Mouse (Mus musculus): Measurements from ENCODE around the gene Pla2g2d. TPM values are rescaled to one million over a fixed set of nuclear protein-coding genes. Genes with fewer than 3 reads are reported as not detected.

Pla2g2d gene
- polyA plus RNA-seq, 1 experiment from 2014 or later = 0.08 TPM

DNA sequence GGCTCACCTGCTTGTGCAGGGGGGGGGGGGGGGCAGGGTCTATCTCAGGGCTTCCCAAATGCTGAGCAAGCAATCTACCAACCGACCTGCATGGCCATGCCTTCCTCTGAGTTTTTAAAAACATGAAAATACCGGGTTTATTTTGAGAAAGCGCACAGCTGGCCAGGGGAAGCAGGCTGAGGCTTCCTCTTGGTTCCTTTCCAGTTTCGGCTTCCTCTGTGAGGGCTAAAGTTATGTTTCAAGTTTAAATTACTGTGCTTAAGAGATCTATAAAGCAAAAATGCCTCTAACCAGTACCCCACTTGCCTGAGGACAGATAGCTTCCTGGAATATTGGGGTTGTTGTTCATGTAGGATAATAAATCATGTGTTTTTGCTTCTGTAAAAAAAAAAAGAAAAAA is 10.6 kb downstream of the Pla2g2d start:
- H3K9ac ChIP-seq = no peak overlapping the region
- ATAC-seq = no peak
- 79% methylated on average over 4 of the region's 4 CpGs for WGBS
- no peaks in the 10 kb centered on the region for H3K9me3 ChIP-seq (replicated peaks)
- no peak overlapping the region for H3K4me2 ChIP-seq
- H3K27ac ChIP-seq = no peak overlapping the region
- no peaks in the 10 kb centered on the region for H3K27me3 ChIP-seq
- no peak overlapping the region for H3K4me3 ChIP-seq
- H3K36me3 ChIP-seq (ENCODE audit: poor library complexity, severe bottlenecking) = no peaks in the 10 kb centered on the region
- no peaks in the 10 kb centered on the region for H3K4me1 ChIP-seq

DNA sequence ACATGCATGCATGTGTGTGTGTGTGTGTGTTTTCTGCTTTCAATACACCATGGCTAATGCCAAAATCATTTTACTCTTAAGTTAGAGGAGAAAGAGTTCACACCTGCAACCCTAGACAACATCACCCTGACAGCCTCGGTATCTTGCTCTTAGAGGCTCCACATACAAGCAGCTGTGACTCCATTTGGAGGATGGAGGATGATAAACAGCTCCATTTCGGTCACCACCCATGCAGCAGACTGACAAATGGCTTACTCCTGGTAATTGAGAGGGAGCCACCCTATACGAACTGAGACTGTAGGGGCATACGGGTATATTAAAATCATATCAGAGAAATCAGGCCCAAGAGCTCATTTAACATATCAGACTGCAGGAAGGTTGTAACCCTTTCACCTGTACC is 12.8 kb downstream of the Pla2g2d start:
- H3K27ac ChIP-seq = no peak overlapping the region
- 78% methylated on average over 4 of the region's 4 CpGs for WGBS
- no peaks in the 10 kb centered on the region for H3K9me3 ChIP-seq (replicated peaks)
- no peak overlapping the region for H3K9ac ChIP-seq
- H3K36me3 ChIP-seq (ENCODE audit: poor library complexity, severe bottlenecking) = no peaks in the 10 kb centered on the region
- no peak overlapping the region for H3K4me3 ChIP-seq
- H3K4me2 ChIP-seq = no peak overlapping the region
- H3K4me1 ChIP-seq = no peaks in the 10 kb centered on the region
- ATAC-seq = no peak
- no peaks in the 10 kb centered on the region for H3K27me3 ChIP-seq

DNA sequence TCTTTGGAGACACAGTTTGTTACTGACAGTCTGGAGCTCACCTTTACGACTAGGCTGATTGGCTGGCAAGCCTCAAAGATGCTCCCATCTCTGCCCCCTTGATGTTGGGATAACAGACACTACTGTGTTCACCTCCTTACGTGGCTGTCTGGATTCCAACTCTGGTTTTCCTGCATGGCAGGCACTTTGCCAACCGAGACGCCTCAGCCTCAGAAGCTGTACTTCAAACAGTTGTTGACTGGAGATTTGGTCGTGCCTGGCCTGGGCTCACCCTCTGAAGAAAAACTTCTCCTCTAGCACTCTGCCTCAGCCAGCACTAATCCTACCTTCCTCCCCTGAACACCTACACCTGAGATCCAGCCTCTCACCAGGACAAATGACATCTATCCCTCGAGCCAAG is 15.9 kb downstream of the Pla2g2d start:
- H3K9me3 ChIP-seq (replicated peaks) = no peaks in the 10 kb centered on the region
- 78% methylated on average over 6 of the region's 6 CpGs for WGBS
- no peaks in the 10 kb centered on the region for H3K27me3 ChIP-seq
- no peak overlapping the region for H3K9ac ChIP-seq
- H3K27ac ChIP-seq = no peak overlapping the region
- no peaks in the 10 kb centered on the region for H3K36me3 ChIP-seq (ENCODE audit: poor library complexity, severe bottlenecking)
- H3K4me1 ChIP-seq = no peaks in the 10 kb centered on the region
- ATAC-seq = no peak
- no peak overlapping the region for H3K4me2 ChIP-seq
- H3K4me3 ChIP-seq = no peak overlapping the region

DNA sequence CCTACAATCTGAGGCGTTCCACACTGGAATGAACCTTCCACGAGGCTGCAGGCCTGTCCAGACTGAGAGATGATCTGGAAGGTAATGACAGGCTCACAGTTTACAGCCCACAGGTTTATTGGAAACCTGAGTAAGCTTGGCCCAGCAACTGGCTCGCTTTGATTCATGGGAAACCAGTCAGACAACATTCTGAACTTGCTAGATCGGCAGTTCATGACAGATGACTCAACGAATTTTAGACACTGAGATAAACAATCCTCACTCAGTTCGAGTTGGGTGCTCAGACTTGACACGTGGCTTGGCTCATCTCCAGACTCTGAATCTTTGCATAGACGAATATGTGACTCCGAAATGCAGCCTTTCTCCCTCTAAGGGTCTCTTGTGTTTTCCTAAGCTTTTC is 17.1 kb downstream of the Pla2g2d start:
- Histone ChIP-seq H3K36me3 (ENCODE audit: poor library complexity, severe bottlenecking) (no peaks in the 10 kb centered on the region), H3K27me3 (no peaks in the 10 kb centered on the region), H3K4me1 (no peaks in the 10 kb centered on the region), H3K4me2 (no peak overlapping the region), H3K9me3 (replicated peaks) (no peaks in the 10 kb centered on the region), H3K4me3 (no peak overlapping the region), H3K9ac (no peak overlapping the region), H3K27ac (no peak overlapping the region)
- WGBS = 76% methylated on average over 9 of the region's 9 CpGs
- ATAC-seq = no peak

DNA sequence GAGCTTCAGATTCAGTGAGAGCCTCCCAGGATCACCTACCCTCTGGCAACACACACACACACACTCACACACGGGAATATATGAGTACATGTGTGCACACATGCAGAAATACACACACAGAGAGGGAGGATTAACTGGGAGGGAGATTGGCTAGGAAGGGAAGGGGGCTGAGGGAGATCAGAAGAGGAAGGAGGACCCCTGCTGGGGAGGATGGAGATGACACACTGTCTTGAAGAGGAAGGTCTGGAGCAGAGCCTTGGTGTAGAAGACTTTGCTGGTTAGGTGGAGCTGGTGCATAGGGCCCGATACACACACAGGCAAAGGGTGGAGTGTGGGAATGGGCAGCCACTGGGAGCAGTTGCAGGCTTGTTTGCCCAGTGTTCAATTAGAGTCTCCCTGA is 17.7 kb downstream of the Pla2g2d start:
- Histone ChIP-seq H3K36me3 (ENCODE audit: poor library complexity, severe bottlenecking) (no peaks in the 10 kb centered on the region), H3K9ac (no peak overlapping the region), H3K4me1 (no peaks in the 10 kb centered on the region), H3K4me3 (no peak overlapping the region), H3K9me3 (replicated peaks) (no peaks in the 10 kb centered on the region), H3K27ac (no peak overlapping the region), H3K27me3 (no peaks in the 10 kb centered on the region), H3K4me2 (no peak overlapping the region)
- WGBS = 58% methylated on average over 2 of the region's 2 CpGs
- no peak for ATAC-seq

DNA sequence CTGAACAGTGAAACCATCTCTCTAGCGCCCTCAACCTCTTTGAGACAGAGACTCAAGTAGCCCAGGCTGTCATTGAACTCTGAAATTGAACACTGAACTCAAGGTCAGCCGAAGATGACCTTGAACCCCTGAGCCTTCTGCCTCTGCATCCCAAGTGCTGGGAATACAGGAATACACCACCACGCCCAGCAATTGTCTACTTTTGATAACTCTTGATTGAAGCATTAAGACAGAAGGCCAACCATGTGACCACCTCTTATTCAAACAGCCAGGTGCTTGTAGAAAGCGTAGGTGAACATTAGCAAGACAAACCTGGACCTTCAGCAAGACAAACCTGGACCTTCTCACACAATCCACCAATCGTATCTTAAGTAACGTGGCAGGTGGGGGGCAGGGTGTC is 18.8 kb downstream of the Pla2g2d start:
- WGBS = 85% methylated on average over 6 of the region's 6 CpGs
- H3K9ac ChIP-seq = no peak overlapping the region
- no peak for ATAC-seq
- no peak overlapping the region for H3K4me3 ChIP-seq
- H3K36me3 ChIP-seq (ENCODE audit: poor library complexity, severe bottlenecking) = no peaks in the 10 kb centered on the region
- H3K4me2 ChIP-seq = no peak overlapping the region
- no peak overlapping the region for H3K27ac ChIP-seq
- no peaks in the 10 kb centered on the region for H3K9me3 ChIP-seq (replicated peaks)
- no peaks in the 10 kb centered on the region for H3K4me1 ChIP-seq
- no peaks in the 10 kb centered on the region for H3K27me3 ChIP-seq

DNA sequence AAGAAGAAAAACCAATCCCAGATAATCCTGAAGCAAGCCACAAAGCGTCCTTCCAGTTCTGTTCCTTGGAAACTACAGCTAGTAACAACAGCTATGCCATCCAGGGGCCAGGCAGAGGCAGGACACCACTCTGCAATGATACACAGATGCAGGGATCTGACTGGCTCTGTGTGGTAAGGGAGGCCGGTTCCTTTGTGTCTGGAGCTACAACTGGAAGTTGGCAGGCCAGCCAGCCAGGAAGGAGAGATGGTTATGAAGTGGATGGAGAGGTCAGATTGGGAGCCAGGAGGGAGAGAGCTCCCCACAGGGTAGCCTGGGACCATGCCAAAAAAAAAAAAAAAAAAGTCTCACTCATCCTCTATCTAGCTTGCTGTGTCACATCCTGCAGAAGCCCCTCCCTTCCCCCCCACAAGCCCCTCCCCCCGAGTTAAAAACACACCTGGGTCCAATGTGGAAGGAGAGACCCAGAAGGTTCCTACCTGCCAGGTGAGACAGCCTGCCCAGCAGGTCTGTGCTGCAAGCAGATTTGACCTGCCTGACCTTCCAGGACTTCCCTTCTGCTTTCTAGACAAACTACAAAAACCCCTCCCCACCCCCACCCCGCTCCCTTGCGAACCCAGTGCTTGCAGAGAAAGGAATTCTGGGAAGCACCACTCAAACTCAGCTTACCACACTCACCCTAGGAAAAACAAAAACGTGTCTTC is 21.1 kb downstream of the Pla2g2d start:
- Histone ChIP-seq H3K4me2 (no peak overlapping the region), H3K36me3 (ENCODE audit: poor library complexity, severe bottlenecking) (no peaks in the 10 kb centered on the region), H3K4me3 (no peak overlapping the region), H3K27ac (no peak overlapping the region), H3K27me3 (no peaks in the 10 kb centered on the region), H3K9me3 (replicated peaks) (no peaks in the 10 kb centered on the region), H3K4me1 (no peaks in the 10 kb centered on the region), H3K9ac (no peak overlapping the region)
- no peak for ATAC-seq
- 50% methylated on average over 6 of the region's 6 CpGs for WGBS

DNA sequence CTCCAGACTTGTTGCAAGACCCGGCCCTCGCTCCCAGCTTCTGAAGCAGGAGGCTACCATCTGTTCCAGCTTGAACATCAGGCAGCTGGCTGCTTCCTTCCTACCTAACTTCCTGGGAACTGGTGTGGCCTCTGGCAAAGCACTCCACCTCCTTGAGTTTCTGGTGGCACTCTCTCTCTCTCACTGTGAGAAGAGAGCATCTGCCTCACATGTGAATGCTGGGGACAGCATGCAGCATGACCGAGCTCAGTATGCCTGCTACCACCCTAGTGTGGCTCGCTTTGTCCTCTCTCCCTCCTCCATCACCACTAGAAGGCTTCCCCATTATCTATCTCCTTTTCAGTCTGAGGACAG is 21.7 kb downstream of the Pla2g2d start:
- Histone ChIP-seq H3K36me3 (ENCODE audit: poor library complexity, severe bottlenecking) (no peaks in the 10 kb centered on the region), H3K27ac (no peak overlapping the region), H3K4me2 (no peak overlapping the region), H3K9me3 (replicated peaks) (no peaks in the 10 kb centered on the region), H3K4me1 (no peaks in the 10 kb centered on the region), H3K4me3 (no peak overlapping the region), H3K9ac (no peak overlapping the region), H3K27me3 (no peaks in the 10 kb centered on the region)
- WGBS = 84% methylated on average over 4 of the region's 4 CpGs
- no peak for ATAC-seq

DNA sequence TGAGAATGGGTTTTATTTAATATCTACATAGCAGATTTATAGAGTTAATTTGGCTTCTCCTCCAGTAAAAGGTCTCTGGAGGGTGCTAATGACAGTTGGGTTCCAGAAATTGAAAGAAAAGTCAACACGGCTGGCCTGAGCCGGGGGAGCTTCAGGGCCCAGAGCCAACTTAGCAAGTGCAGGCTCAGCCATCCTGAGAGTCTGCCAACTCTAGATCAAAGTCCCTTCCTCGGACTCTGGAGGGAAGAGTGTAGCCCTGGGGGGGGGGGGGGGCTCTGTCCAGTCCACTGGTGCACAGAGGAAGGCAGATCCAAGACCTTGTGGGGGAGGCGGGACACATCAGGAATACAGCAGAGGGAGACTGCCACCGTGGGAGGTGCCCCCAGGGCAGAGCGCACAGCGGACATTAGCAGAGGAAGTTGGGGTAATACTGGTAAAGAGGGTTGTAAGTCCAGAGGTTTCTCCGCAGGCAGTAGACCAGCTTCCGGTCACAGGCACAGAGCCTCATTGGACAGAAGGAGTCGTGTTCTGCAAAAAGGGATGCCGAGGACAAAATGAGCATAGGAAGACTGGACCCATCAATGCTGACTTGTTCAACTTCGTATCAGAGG is 24.7 kb downstream of the Pla2g2d start:
- Histone ChIP-seq H3K36me3 (ENCODE audit: poor library complexity, severe bottlenecking) (no peaks in the 10 kb centered on the region), H3K4me1 (peaks cover 4% of the 10 kb centered on the region), H3K9me3 (replicated peaks) (no peaks in the 10 kb centered on the region), H3K4me3 (no peak overlapping the region), H3K27ac (no peak overlapping the region), H3K27me3 (no peaks in the 10 kb centered on the region), H3K4me2 (no peak overlapping the region), H3K9ac (no peak overlapping the region)
- ATAC-seq = no peak
- 86% methylated on average over 12 of the region's 12 CpGs for WGBS

DNA sequence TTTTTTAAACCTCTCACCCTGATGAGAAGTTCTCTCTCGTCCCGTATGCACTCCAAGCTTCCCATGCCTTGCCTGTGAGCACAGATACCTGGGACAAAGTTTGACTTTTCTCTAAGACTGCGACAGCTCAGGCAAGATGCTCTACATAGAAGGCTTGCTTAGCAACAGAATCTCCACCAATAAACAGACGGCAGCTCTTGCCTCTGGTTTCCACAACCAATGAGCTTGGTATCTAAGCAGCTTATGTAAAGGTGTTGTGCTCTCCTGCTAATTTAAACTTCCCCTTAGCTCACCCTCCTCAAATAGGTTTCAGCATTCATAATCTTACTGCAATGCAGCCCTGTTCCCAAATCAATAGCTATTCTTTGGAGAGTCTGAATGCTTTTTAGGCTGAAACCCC is 26.1 kb downstream of the Pla2g2d start:
- no peak overlapping the region for H3K9ac ChIP-seq
- no peak for ATAC-seq
- peaks cover 10% of the 10 kb centered on the region for H3K4me1 ChIP-seq
- H3K27ac ChIP-seq = no peak overlapping the region
- no peak overlapping the region for H3K4me2 ChIP-seq
- H3K36me3 ChIP-seq (ENCODE audit: poor library complexity, severe bottlenecking) = no peaks in the 10 kb centered on the region
- H3K4me3 ChIP-seq = no peak overlapping the region
- 88% methylated on average over 4 of the region's 4 CpGs for WGBS
- H3K9me3 ChIP-seq (replicated peaks) = no peaks in the 10 kb centered on the region
- H3K27me3 ChIP-seq = no peaks in the 10 kb centered on the region

DNA sequence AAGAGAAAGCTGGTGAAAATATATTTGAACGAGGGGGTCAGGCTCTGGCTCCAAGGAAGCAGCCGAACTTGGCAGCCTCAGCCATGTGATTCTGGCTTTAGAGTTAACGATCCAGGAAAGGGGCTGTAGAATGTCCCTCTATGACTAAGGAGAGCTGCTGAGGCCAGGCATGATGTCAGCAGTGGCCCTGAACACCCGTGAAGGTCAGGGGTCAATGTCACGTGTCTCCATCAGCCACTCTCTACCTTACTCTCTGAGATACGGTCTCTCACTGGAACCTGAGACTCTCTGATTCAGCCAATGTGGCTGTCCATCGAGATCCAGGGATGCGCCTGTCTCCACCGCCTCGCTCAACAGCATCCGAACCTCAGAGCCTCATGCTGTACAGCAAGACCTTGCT is 27.4 kb downstream of the Pla2g2d start:
- 86% methylated on average over 11 of the region's 11 CpGs for WGBS
- peaks cover 10% of the 10 kb centered on the region for H3K4me1 ChIP-seq
- no peak for ATAC-seq
- no peak overlapping the region for H3K9ac ChIP-seq
- H3K27ac ChIP-seq = no peak overlapping the region
- H3K4me2 ChIP-seq = no peak overlapping the region
- H3K4me3 ChIP-seq = no peak overlapping the region
- no peaks in the 10 kb centered on the region for H3K36me3 ChIP-seq (ENCODE audit: poor library complexity, severe bottlenecking)
- no peaks in the 10 kb centered on the region for H3K9me3 ChIP-seq (replicated peaks)
- H3K27me3 ChIP-seq = no peaks in the 10 kb centered on the region

DNA sequence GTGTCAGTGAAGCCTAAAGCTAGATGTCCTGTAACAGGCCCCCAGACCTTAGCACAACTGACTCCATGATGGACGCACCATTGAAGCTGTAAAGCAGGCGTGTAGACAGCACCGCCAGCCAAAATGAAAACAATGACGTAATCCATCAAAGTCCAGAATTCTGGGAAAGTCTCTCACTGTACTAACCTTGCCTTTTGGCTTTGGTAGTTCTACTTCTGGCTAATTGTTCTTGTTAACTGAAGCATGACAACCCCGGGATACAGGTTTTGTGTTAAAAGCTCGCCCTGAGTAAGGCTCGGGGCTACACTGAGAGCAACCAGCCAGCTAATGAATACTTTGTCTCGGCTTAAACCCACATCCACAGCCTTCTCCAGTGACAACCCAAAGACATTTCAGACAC is 29.7 kb downstream of the Pla2g2d start:
- Histone ChIP-seq H3K9ac (no peak overlapping the region), H3K4me2 (no peak overlapping the region), H3K27me3 (no peaks in the 10 kb centered on the region), H3K4me1 (peaks cover 10% of the 10 kb centered on the region), H3K27ac (no peak overlapping the region), H3K4me3 (no peak overlapping the region), H3K36me3 (ENCODE audit: poor library complexity, severe bottlenecking) (no peaks in the 10 kb centered on the region), H3K9me3 (replicated peaks) (no peaks in the 10 kb centered on the region)
- WGBS = 18% methylated on average over 8 of the region's 8 CpGs
- no peak for ATAC-seq

DNA sequence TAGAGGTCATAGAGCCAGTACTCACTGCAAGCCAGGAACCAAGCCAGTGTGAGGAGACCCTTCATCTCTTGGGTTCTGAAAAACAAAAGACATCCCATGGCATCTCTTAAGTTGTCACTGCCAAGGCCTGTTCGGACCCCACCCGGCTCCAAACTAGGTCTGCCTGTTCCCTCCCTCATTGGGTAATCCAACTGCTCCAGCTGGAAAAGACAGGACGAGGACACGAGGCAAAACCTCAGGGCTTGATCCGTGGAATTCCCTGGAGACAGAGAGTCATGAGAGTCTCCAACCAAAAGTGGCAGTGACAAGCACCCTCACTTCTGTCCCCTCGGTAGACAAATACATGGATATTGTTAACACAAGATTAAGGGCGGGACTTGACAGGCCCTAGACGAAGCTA is 30.6 kb downstream of the Pla2g2d start:
- Histone ChIP-seq H3K27me3 (no peaks in the 10 kb centered on the region), H3K4me3 (no peak overlapping the region), H3K9ac (no peak overlapping the region), H3K4me1 (peaks cover 10% of the 10 kb centered on the region), H3K4me2 (no peak overlapping the region), H3K36me3 (ENCODE audit: poor library complexity, severe bottlenecking) (no peaks in the 10 kb centered on the region), H3K9me3 (replicated peaks) (no peaks in the 10 kb centered on the region), H3K27ac (no peak overlapping the region)
- WGBS = 88% methylated on average over 8 of the region's 8 CpGs
- no peak for ATAC-seq

Measured in forebrain, embryonic 13.5 days (tissue).